Mouse (Mus musculus): Measurements from ENCODE around the gene Zfp566. TPM values are rescaled to one million over a fixed set of nuclear protein-coding genes. Genes with fewer than 3 reads are reported as not detected.
"Not testable (repeated sequence)": the region's sequence is repeated elsewhere in the genome, so short reads cannot be mapped to it uniquely, and the experiment has no call there.

The Zfp566 gene
- 3.6 and 4.7 TPM in 2 replicates for polyA plus RNA-seq (2012; rRNA removed)

DNA sequence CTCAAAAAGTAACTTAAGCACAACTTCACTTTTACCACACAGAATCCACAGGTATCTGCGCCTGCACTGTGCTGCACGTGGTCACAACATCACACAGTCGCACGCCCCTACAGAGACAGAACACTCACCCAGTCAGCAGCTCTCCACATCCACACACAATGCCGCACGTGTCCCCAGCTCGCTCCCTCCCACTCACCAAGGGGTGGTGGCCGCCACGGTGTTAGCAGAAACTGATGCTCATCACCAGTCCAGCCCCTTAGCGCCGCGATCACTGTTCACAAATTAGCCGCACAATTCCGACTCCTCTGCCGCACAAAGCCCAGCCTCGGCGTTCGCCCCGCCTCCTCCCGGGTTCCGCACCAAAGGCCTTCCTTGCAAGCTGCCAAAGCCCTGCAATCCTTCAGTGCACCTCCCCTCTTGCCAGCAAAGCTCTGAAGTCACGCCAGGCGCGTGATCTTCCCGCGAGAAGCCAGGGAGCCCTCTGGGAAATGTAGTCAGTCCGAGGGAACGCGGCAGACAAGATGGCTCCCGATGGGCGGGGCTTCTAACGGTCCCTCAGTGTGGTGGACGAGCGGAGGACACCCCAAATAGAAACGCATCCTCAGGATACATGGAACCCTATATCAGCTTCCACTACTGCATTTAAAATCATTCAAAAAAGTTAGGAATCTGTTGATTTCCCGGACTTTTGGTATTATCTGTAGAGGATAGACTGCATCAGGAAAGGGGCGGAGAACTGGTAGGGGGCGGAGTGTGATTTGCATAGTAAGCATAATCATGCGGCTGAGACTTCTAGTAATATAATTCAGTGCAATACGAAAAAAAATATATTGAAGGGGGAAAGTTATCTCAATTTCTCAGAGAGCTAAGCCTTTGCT is at the start of gene Zfp566, which contains the start of gene Gm26920:
TSS of gene Zfp566 (minus strand) at position 436 of the 878 bp plus-strand sequence.
TSS of gene Gm26920 (minus strand) at position 319 of the 878 bp plus-strand sequence.
- peak; percentile 88 for DNase-seq (ENCODE audit: low spot score)

DNA sequence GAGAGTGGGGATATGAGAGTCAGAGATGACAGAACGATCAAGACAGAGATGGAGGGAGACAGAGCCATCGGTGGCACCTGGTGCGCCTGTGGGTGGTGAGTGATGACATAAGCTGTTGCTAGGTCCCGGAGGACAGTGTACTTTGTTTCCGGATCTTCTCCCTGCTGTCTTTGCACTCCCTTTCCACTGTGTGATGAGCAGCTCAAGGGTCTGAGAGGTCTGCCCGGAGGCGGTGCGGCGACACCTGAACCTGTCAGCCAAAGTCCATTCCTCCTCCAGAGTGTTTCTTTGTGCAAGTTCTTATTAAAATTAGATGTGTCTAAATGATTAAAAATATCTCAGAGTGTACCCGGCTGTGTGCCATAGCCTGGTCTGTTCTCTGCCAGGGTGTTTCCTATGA is 46.5 kb upstream of the Zfp566 start:
- DNase-seq (ENCODE audit: low spot score): no peak

DNA sequence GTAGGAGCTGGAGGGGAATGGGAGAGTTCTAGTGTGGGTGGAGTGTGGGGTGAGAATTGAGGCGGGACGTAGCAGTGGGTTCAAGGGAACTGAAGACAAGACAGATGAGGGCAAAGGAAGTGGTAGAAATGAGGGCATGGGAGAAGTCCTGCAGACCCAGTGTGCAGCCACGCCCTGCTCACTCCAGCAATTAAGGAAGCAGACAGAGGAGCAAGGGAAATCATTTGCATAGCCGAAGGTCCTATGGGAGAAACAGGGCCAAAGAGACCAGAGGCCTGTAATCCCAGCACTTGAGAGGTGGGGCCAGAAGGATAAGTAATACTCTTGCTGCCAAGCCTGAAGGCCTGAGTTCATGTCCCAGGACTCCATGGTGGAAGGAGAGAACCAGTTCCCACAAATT is 42.1 kb upstream of the Zfp566 start:
- DNase-seq (ENCODE audit: low spot score): no peak

DNA sequence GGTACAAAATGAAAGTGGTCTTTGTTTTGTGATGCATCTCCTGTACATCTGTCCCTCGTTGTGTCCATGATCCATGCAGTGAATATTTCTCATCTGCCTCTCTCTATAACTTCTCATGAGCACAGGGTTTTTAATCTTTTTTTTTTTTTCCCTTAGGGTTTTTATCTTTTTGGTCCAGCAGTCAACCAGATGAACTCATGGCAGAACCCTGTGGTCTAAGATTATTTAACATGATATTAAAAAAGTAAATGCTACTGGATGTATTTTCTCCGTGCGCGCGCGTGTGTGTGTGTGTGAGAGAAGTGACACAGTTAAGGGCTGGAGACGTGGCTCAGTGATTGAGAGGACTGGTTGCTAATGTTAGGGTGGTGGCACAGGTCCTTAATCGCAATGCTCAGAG is 39.6 kb upstream of the Zfp566 start:
- no peak for DNase-seq (ENCODE audit: low spot score)

DNA sequence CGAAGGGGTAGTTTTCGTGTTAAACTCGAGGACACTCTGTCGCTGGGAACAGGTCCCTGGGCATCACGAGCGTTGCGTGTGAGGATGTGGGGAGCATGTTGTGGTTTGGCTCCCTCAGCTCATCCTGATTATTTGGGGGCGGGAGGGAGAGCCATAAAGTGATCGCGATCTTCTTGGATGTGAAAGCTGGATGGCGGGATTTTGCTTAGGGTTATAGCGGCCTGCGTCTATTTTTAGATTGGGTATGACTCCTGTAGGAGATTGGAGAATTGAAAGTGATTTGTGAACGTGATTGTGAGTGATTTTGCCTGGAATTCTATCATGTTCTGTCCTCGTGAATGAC is 31.8 kb upstream of the Zfp566 start:
- DNase-seq (ENCODE audit: low spot score): no peak

- peak; percentile 73 for DNase-seq (ENCODE audit: low spot score)
Measured at GRCm38 (mm10) chr7:30121308-30122187, 31.2 kb upstream of the Zfp566 start, which contains the start of gene Zfp382. Zfp382 (plus strand) TSS chr7:30121942.

- DNase-seq (ENCODE audit: low spot score): not testable (repeated sequence)
Measured at GRCm38 (mm10) chr7:30117935-30118334, 27.6 kb upstream of the Zfp566 start.

- no peak for DNase-seq (ENCODE audit: low spot score)
Measured at GRCm38 (mm10) chr7:30116076-30116475, 25.7 kb upstream of the Zfp566 start.

- no peak for DNase-seq (ENCODE audit: low spot score)
Measured at GRCm38 (mm10) chr7:30099297-30099696, 9.0 kb upstream of the Zfp566 start.

GRCm38 (mm10) chr7:30095551-30096125 is 5.3 kb upstream of the Zfp566 start:
- DNase-seq (ENCODE audit: low spot score): no peak

DNA sequence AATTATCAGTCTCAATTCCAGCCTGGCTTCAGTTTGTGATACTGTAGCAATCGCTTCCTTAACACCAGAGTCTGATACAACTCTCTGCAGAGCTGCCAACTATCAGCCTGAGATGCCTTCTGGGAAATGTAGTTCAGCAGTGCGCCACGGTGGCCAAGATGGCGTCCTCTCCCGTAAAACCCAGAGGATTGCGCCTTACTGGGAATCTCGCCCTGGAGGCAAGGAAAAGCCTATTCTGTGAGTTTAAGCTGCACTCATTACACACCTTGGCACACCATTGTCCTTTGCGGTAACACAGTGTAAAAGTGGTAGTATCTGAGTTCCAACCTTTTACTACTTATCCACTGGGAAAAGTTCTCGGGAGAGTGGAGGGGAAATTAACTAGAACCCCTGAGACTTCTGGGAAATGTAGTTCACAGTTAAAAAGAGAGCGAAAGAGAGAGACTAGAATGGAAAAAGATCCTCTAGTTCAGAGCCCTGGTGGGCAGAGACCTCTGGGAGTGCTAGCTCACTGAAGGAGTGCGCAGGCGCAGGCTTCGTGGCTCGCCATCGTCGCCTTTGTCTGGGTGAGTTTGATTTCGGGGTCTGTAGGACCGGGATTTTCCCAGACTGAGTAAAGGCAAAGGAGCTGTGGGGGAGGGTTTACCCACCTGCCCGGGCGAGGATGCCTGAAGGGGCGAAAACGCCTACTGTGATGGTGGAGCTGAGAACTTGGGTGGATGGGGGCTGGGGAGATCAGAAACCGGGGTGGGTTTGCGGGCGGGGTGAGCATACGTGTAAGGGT is 4.5 kb upstream of the Zfp566 start, which contains the start of gene Zfp260:
TSS of gene Zfp260 (plus strand) at position 132 of the 784 bp plus-strand sequence.
- peak; percentile 76 for DNase-seq (ENCODE audit: low spot score)

DNA sequence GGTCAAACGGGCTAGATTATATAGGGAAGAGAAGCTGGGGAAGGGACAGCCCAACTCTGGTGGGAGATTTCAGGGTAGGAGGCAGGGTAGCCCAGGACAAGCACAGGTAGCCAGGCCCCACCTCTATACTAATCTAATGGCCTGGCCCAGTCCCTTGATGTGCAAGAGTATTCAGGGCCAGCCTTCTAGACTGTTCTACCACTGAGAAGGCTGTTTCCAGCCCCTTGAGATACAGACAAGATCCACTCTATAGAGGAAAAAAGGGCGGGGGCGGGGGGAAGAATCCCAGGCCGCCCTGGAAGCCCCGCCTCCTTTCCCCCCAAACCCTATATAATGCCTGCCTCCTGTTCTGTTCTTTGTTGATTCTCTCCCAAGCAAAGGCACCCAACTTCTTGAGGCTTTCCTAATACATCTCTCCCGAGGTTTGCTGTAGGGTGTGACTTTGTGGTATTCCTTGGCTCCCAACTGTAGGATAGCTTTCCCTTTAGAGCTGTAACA is 3.6 kb upstream of the Zfp566 start:
- DNase-seq (ENCODE audit: low spot score): no peak

- DNase-seq (ENCODE audit: low spot score): no peak
Measured at GRCm38 (mm10) chr7:30092666-30093065, 2.3 kb upstream of the Zfp566 start.

- DNase-seq (ENCODE audit: low spot score): no peak
Measured at GRCm38 (mm10) chr7:30090970-30091585, 751 bp upstream of the Zfp566 start.

DNA sequence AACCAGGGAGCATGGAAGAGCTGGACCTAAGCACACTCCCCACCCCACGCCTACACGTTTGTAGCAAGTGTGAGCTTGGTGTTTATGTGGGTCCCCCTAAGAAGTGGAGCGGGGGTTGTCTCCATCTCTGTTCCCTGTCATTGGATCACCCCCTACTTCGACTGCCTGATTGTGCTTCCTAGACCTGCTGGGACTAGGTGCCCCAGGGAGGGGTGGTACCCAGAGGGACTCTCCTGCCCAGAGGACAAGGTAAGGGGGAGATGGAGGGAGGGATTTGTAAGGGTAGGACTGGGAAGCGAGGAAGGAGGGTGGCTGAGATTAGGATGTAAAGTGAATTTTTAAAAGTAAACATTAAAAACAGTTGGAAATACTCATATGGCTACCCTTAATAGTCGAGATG is 922 bp downstream of the Zfp566 start:
- DNase-seq (ENCODE audit: low spot score): no peak

DNA sequence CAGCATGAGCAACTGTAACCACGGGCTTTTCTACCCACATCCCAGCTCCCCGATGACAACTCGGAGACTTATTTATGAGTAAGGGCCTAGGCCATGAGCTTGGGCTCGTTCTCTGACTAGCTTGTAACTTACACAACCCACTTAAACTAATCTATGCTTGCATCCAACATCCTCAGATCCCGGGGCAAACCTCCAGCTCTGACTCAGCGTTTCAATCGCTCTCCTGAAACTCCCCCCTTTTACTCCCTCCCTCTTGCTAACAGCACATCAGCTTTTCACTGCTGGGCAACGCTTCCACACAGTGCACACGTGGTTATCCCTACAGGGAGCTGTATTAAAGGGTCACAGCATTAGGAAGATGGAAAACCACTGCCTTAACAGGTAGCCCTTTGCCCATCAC is 3.8 kb downstream of the Zfp566 start:
- no peak for DNase-seq (ENCODE audit: low spot score)

DNA sequence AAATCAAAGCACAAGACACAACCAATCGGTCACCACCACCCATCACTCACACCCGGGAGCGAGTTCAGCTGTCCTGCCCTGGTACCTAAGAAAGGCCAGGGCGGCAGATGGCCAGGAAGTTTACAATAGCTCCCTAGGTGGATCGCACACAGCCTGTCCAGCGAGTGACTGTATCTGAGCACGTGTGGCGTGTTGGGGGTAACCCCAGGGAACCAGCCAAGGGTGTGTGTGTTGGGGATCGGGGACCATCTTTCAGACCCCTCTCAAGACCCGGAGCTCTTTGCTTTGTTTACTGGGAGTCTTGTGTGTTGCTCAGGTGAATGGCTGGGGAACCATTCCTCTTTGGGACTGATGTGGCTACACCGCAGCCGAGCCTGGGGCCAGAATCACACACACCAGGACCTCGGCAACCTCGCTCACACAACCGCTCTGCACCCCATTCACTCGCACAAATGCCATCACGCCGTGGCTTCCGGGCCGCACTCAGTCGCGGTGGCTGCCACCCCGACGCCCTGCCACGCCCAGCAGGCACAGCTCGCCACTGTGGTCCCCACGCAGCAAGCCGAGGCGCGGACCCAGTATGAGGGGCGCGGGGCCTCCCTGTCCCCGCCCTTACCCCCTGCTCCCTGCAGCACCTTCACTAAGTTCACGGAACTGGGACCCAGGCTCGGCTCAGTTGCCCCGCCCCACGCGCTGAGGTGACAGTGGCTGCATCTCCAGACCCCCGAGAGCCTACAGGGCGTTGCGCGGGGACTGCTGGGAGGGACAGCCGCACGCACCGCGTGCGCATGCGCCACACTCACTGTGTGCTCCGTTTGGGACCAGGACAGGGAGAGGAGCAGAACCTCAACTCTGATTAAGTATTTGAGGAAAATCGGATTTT is 17.9 kb downstream of the Zfp566 start, which contains the start of gene Zfp82:
TSS of gene Zfp82 (minus strand) at position 755 of the 883 bp plus-strand sequence.
- DNase-seq (ENCODE audit: low spot score): peak; percentile 67

DNA sequence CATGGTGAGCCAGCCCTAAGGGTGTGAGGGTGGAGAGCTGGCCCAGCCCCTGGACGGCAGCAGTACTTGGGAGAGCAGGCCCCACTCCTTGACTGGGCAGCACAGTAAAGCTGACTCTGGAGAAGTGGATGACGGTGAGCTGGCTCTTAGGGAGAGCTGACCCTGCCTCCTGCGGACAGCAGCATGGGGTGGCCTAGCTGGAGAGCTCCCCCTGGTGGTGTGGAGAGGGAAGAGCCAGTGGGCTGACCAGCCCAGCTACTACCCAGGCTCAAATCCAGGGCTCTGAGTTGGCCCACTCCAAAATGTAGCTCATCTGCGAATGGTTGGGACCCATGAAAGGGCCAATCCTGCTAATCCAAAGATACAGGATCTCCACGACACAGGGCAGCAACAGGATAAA is 25.7 kb downstream of the Zfp566 start:
- no peak for DNase-seq (ENCODE audit: low spot score)

GRCm38 (mm10) chr7:30062478-30062877 is 27.8 kb downstream of the Zfp566 start:
- no peak for DNase-seq (ENCODE audit: low spot score)

All from urinary bladder, adult 2 months (tissue).